Mouse (Mus musculus): ENCODE results near the gene Agpat2. TPM values are rescaled to one million over a fixed set of nuclear protein-coding genes. Genes with fewer than 3 reads are reported as not detected.

Gene Agpat2
- total and polyA plus RNA-seq, 2 experiments from 2014 or later, result 8.2 to 13.9 TPM

DNA sequence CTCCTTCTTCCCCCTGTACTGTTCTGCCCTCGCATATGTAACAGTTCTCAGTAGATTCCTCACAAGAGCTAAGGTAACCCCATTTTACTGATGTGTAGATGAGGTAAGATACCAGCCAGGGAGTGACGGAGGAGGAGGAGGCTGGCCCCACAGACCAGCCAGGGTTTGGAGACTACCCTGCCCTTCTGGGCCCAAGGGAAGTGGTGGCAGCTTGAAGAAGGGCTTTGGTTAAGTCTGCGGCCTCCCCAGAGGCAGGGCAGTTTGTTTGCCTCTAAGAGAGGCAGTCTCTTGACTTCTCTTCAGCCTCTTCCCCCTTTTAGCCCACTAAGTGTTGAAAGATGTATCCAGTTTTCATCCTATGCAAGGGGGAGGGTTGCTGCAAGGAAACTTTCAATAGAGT is 2.4 kb upstream of the Agpat2 start:
- Histone ChIP-seq H3K27me3 (ENCODE audit: insufficient read depth, low read length) (no peaks in the 10 kb centered on the region), H3K9ac (replicated peaks; ENCODE audit: low read length) (no peak overlapping the region), H3K27ac (no peak overlapping the region), H3K4me2 (ENCODE audit: low read depth, low read length) (no peak overlapping the region), H3K9me3 (ENCODE audit: low read length) (no peaks in the 10 kb centered on the region), H3K4me3 (ENCODE audit: low read length) (no peak overlapping the region), H3K36me3 (ENCODE audit: insufficient read depth, low read length) (no peaks in the 10 kb centered on the region), H3K4me1 (ENCODE audit: insufficient read depth, low read length) (no peaks in the 10 kb centered on the region)
- no peak for TF ChIP-seq CTCF (IDR thresholded peaks at IDR 0.05; ENCODE audit: low read depth)
- DNase-seq (ENCODE audit: low spot score) (no peak), ATAC-seq (no peak)
- WGBS, result 76% methylated on average over 3 of the region's 3 CpGs

DNA sequence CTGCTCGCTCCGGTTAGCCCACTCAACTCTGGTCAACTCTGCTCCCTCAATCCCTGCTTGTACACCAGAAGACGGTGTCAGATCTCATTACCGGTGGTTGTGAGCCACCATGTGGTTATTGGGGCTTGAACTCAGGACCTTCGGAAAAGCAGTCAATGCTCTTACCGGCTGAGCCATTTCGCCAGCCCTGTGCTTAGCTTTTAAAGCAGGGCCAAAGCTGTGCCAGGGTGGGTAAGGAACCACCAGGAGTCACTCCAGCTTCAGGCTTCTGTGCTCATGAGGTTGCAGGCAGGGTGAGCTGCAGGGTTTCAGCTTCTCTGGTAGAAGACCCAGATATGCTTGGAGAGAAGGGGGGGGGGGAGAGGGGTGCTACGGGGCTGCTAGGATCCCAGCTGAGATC is 1.1 kb upstream of the Agpat2 start:
- Histone ChIP-seq H3K27me3 (ENCODE audit: insufficient read depth, low read length) (no peaks in the 10 kb centered on the region), H3K9ac (replicated peaks; ENCODE audit: low read length) (no peak overlapping the region), H3K9me3 (ENCODE audit: low read length) (no peaks in the 10 kb centered on the region), H3K4me2 (ENCODE audit: low read depth, low read length) (no peak overlapping the region), H3K36me3 (ENCODE audit: insufficient read depth, low read length) (no peaks in the 10 kb centered on the region), H3K4me3 (ENCODE audit: low read length) (no peak overlapping the region), H3K27ac (no peak overlapping the region), H3K4me1 (ENCODE audit: insufficient read depth, low read length) (no peaks in the 10 kb centered on the region)
- ATAC-seq, result no peak
- no peak for DNase-seq (ENCODE audit: low spot score)
- WGBS, result 87% methylated on average over 8 of the region's 8 CpGs
- TF ChIP-seq CTCF (IDR thresholded peaks at IDR 0.05; ENCODE audit: low read depth), result no peak

DNA sequence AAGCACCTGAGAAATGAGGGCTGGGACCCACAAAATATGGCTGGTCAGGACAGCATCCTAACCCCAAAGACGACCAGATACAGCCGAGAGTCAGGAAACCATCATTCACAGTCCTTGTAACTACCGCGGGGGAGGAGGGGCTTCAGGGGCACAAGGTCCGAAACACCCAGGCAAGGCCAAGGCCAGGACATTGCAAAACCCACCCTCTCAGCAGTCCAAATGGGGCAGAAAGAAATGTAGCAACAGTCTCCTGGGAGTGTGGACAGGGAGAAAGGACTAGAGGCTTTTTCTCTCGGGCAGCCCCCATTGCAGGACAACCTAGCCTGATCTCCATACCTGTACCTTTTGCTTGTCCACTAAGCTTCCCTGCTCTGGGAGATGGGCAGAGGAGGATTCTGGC is 1.1 kb downstream of the Agpat2 start:
- peak overlapping the region; percentile 65 for H3K9ac ChIP-seq (replicated peaks; ENCODE audit: low read length)
- 22% methylated on average over 6 of the region's 6 CpGs for WGBS

DNA sequence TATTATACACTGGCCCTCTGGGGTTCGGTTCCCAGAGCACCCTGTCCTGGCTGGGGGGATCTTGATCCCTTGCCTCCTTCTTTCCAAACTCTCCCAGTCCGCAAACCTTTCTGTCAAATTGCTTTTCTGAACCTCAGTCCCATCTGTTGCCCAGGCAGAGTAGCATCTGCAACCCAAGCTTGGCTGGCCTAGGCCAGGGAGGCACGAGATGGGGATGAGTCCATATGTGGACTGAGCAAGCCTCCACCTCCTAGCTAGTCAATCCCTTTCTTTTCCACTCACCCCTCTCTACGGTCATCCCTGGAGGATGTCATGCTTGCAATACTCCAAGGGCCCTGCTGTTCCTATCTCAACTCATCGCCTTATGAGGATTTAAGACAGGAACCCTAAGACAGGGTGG is 1.6 kb downstream of the Agpat2 start:
- DNase-seq (ENCODE audit: low spot score), result no peak
- no peak for ATAC-seq
- Histone ChIP-seq H3K36me3 (ENCODE audit: insufficient read depth, low read length) (no peaks in the 10 kb centered on the region), H3K27me3 (ENCODE audit: insufficient read depth, low read length) (no peaks in the 10 kb centered on the region), H3K9ac (replicated peaks; ENCODE audit: low read length) (no peak overlapping the region), H3K4me3 (ENCODE audit: low read length) (no peak overlapping the region), H3K4me2 (ENCODE audit: low read depth, low read length) (no peak overlapping the region), H3K27ac (no peak overlapping the region), H3K4me1 (ENCODE audit: insufficient read depth, low read length) (no peaks in the 10 kb centered on the region), H3K9me3 (ENCODE audit: low read length) (no peaks in the 10 kb centered on the region)
- TF ChIP-seq CTCF (IDR thresholded peaks at IDR 0.05; ENCODE audit: low read depth), result no peak
- WGBS, result 84% methylated on average over 5 of the region's 5 CpGs

More for the DNA sequence above, 1.1 kb downstream of the Agpat2 start:
- no peaks in the 10 kb centered on the region for H3K4me1 ChIP-seq (ENCODE audit: insufficient read depth, low read length)
- H3K27ac ChIP-seq, result 0 out of 2 replicates have a peak overlapping the region, but pooled peaks have one; percentile 8
- DNase-seq (ENCODE audit: low spot score) (no peak), ATAC-seq (peak; percentile 5; the same call in 1 of the 2 replicates)
- no peak for TF ChIP-seq CTCF (IDR thresholded peaks at IDR 0.05; ENCODE audit: low read depth)
- no peaks in the 10 kb centered on the region for H3K9me3 ChIP-seq (ENCODE audit: low read length)
- no peaks in the 10 kb centered on the region for H3K36me3 ChIP-seq (ENCODE audit: insufficient read depth, low read length)
- peak overlapping the region; percentile 72 for H3K4me2 ChIP-seq (ENCODE audit: low read depth, low read length)
- peak overlapping the region; percentile 56 for H3K4me3 ChIP-seq (ENCODE audit: low read length)
- no peaks in the 10 kb centered on the region for H3K27me3 ChIP-seq (ENCODE audit: insufficient read depth, low read length)

DNA sequence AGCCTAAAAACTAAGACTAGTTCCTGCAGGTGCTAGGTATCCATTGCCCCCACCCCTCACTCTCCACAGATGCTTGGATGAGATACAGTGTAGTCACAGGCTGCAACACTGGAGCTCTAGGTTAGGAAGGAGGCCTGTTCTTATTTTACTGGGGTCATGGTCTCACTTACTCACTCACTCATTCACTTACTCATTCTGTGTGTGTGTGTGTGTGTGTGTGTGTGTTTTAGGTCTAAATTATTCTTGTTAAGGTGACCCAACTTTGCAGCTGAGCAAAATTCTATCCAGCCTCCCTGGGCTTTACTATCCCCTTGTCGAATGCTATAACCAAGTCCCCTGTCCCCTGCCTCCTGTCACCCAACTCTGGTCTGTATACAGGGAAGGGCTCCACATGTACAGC is 2.6 kb downstream of the Agpat2 start:
- TF ChIP-seq CTCF (IDR thresholded peaks at IDR 0.05; ENCODE audit: low read depth), result no peak

DNA sequence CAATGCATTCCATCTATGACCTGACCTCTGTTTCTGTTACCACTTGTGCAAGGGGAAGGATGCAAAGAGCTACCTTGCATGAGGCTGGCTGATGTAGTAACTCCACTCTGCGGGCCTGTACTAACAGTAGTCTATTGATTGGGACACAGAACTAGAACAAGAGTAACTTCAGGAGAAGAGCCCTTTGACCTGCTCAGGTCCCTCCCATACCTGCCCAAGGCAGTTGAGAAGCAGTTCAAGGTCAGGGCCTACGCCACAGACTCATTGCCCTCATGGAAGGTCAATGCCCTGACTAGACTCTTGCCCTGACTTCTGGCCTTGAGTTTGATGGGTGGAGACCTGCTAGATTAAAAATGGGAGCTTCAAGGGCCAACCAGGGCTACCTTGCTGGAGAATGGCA is 3.6 kb downstream of the Agpat2 start:
- DNase-seq (ENCODE audit: low spot score) (no peak), ATAC-seq (no peak)
- H3K4me3 ChIP-seq (ENCODE audit: low read length), result no peak overlapping the region
- no peak overlapping the region for H3K9ac ChIP-seq (replicated peaks; ENCODE audit: low read length)
- no peak overlapping the region for H3K4me2 ChIP-seq (ENCODE audit: low read depth, low read length)
- no peaks in the 10 kb centered on the region for H3K4me1 ChIP-seq (ENCODE audit: insufficient read depth, low read length)
- no peak overlapping the region for H3K27ac ChIP-seq
- TF ChIP-seq CTCF (IDR thresholded peaks at IDR 0.05; ENCODE audit: low read depth), result no peak
- 88% methylated on average over 2 of the region's 2 CpGs for WGBS
- no peaks in the 10 kb centered on the region for H3K9me3 ChIP-seq (ENCODE audit: low read length)
- H3K27me3 ChIP-seq (ENCODE audit: insufficient read depth, low read length), result no peaks in the 10 kb centered on the region
- no peaks in the 10 kb centered on the region for H3K36me3 ChIP-seq (ENCODE audit: insufficient read depth, low read length)

More for the DNA sequence above, 2.6 kb downstream of the Agpat2 start:
- H3K4me3 ChIP-seq (ENCODE audit: low read length), result no peak overlapping the region
- DNase-seq (ENCODE audit: low spot score) (no peak), ATAC-seq (no peak)
- H3K4me2 ChIP-seq (ENCODE audit: low read depth, low read length), result no peak overlapping the region
- H3K27ac ChIP-seq, result no peak overlapping the region
- no peak overlapping the region for H3K9ac ChIP-seq (replicated peaks; ENCODE audit: low read length)
- H3K4me1 ChIP-seq (ENCODE audit: insufficient read depth, low read length), result no peaks in the 10 kb centered on the region
- H3K9me3 ChIP-seq (ENCODE audit: low read length), result no peaks in the 10 kb centered on the region
- no peaks in the 10 kb centered on the region for H3K36me3 ChIP-seq (ENCODE audit: insufficient read depth, low read length)
- H3K27me3 ChIP-seq (ENCODE audit: insufficient read depth, low read length), result no peaks in the 10 kb centered on the region
- 78% methylated on average over 1 of the region's 1 CpGs for WGBS

DNA sequence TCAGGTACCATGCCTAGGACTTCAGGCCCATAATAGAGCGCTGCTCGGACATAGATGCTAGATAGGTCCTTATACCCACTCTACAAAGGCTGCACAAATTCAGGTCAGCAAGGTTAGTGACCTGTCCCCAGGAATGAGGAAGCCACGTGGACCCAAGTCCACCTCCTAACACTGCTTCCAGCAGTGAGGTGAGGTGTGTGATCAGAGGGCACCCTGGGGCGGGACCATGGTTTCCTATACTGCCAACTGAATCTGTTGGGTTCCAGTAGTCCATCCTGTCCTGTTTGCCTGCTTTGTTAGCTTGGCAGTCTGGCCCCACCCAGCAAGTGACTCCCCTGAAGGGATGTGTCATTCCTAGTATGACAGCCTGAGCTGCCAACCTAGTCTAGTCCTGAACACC is 4.3 kb downstream of the Agpat2 start:
- H3K9ac ChIP-seq (replicated peaks; ENCODE audit: low read length), result no peak overlapping the region
- no peak for ATAC-seq
- H3K27ac ChIP-seq, result no peak overlapping the region
- DNase-seq (ENCODE audit: low spot score), result no peak
- H3K9me3 ChIP-seq (ENCODE audit: low read length), result no peaks in the 10 kb centered on the region
- H3K36me3 ChIP-seq (ENCODE audit: insufficient read depth, low read length), result no peaks in the 10 kb centered on the region
- no peaks in the 10 kb centered on the region for H3K27me3 ChIP-seq (ENCODE audit: insufficient read depth, low read length)
- H3K4me3 ChIP-seq (ENCODE audit: low read length), result no peak overlapping the region
- no peak overlapping the region for H3K4me2 ChIP-seq (ENCODE audit: low read depth, low read length)
- no peaks in the 10 kb centered on the region for H3K4me1 ChIP-seq (ENCODE audit: insufficient read depth, low read length)
- no peak for TF ChIP-seq CTCF (IDR thresholded peaks at IDR 0.05; ENCODE audit: low read depth)
- WGBS, result 93% methylated on average over 4 of the region's 4 CpGs

Measured in hindbrain, postnatal 0 days (tissue).